Mouse (Mus musculus) C2C12 (cell line): ENCODE data around the gene Xpnpep1.

Source experiments
- CTCF ChIP-seq: IDR thresholded peaks from one replicate; pipeline ENCODE4 v1.5.1; 2011; ENCODE audit not compliant: control insufficient read depth, insufficient read depth, insufficient read length
- MAX ChIP-seq: IDR thresholded peaks from one replicate; pipeline ENCODE4 v1.6.1; 2011; ENCODE audit warnings: mild to moderate bottlenecking, control low read depth
- MYOD1 ChIP-seq: IDR thresholded peaks from one replicate; pipeline ENCODE4 v1.6.1; 2011; ENCODE audit warnings: low read depth; ENCODE audit not compliant: control insufficient read depth, insufficient read length

DNA sequence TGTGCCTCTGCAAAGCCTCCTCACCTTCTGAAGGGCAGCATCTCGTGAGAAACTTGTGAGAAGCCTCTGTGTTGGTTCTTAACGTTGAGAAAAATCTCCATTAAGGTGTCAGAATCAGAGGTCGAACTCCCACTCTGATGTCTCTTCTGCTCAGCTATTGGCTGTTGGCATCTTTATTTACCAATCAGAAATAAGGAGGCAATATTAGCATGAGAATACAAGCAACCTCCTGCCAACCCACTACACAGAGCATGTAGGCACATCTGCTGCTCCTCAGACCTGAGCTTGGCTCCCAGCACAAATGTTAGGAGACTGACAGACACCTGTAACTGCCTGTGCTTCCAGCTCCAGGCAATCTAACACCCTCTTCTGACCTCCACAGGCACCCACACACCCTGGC, 22.0 kb upstream of the Xpnpep1 start:
- no peak for TF ChIP-seq CTCF
- TF ChIP-seq MYOD1, result no peak
- no peak for TF ChIP-seq MAX
